Mouse (Mus musculus) CH12.LX (cell line): Measurements from ENCODE around the gene Dync2li1. TPM values are rescaled to one million over a fixed set of nuclear protein-coding genes. Genes with fewer than 3 reads are reported as not detected.

Source experiments
- DNase-seq: peaks from one replicate; pipeline ENCODE4 v3.0.0-alpha.2; 2013; ENCODE audit errors: extremely low read depth
- H3K27ac ChIP-seq: 2 replicates; pipeline ENCODE4 v1.5.1; 2012; ENCODE audit warnings: low read depth, mild to moderate bottlenecking, control low read depth, moderate library complexity; ENCODE audit not compliant: insufficient read depth
- H3K27me3 ChIP-seq: replicated peaks from 2 replicates; pipeline ENCODE3; 2012; ENCODE audit warnings: inconsistent platforms
- H3K36me3 ChIP-seq, 2 experiments: replicated peaks in 1 of 2; 2 replicates each; pipeline versions ENCODE3 to v1.6.1; 2012; ENCODE audit warnings: inconsistent platforms in 1 of 2, low read length in 1 of 2, mild to moderate bottlenecking in 1 of 2, mixed read lengths in 1 of 2, moderate library complexity in 1 of 2; ENCODE audit not compliant: control insufficient read depth in 1 of 2, insufficient read depth in 1 of 2
- H3K4me1 ChIP-seq, 2 experiments: 2 replicates each; pipeline ENCODE4 v1.6.1; 2012; ENCODE audit warnings: inconsistent platforms in 1 of 2, moderate library complexity in 1 of 2; ENCODE audit not compliant: insufficient read depth in 2 of 2, control insufficient read depth in 1 of 2
- H3K4me2 ChIP-seq: 2 replicates; pipeline ENCODE4 v1.6.1; 2012; ENCODE audit warnings: low read depth, mild to moderate bottlenecking, control low read depth; ENCODE audit not compliant: poor library complexity, insufficient read depth, severe bottlenecking
- H3K4me3 ChIP-seq, 3 experiments: fragments of 150-350 bp in 1 of 3; sonication (generic) in 1 of 3; replicated peaks in 1 of 3; 2 replicates each; pipeline versions ENCODE3 to v1.5.1; 2011 to 2012; ENCODE audit warnings: low read depth in 2 of 3, low read length in 2 of 3, mild to moderate bottlenecking in 2 of 3, moderate library complexity in 2 of 3, control low read depth in 1 of 3, improper control_type of control experiment in 1 of 3, inconsistent platforms in 1 of 3, mixed read lengths in 1 of 3; ENCODE audit not compliant: poor library complexity in 1 of 3
- H3K79me2 ChIP-seq: replicated peaks from 2 replicates; pipeline ENCODE4 v1.6.1; 2012; ENCODE audit warnings: mild to moderate bottlenecking, moderate library complexity; ENCODE audit not compliant: control insufficient read depth, poor library complexity, insufficient read depth, severe bottlenecking; ENCODE audit errors: extremely low read depth
- H3K9ac ChIP-seq: 2 replicates; pipeline ENCODE4 v1.6.1; 2012; ENCODE audit warnings: low read depth, mild to moderate bottlenecking, control low read depth, moderate library complexity; ENCODE audit not compliant: insufficient read depth
- H3K9me3 ChIP-seq: replicated peaks from 2 replicates; pipeline ENCODE3; 2012; ENCODE audit warnings: low read length, inconsistent platforms, mixed read lengths
- BHLHE40 ChIP-seq: IDR thresholded peaks from 2 replicates; pipeline ENCODE4 v1.6.1; 2011; ENCODE audit warnings: mild to moderate bottlenecking, low read depth, low read length, improper control_type of control experiment
- CTCF ChIP-seq, 2 experiments: IDR thresholded peaks in 1 of 2; conservative IDR thresholded peaks in 1 of 2; 2 replicates each; pipeline ENCODE4 v1.5.1; 2011 to 2012; ENCODE audit warnings: low read depth in 2 of 2, low read length in 2 of 2, improper control_type of control experiment in 1 of 2, inconsistent platforms in 1 of 2, mild to moderate bottlenecking in 1 of 2, moderate library complexity in 1 of 2
- E2F4 ChIP-seq: IDR thresholded peaks from 2 replicates; pipeline ENCODE4 v1.6.1; 2011; ENCODE audit warnings: low read depth, low read length, improper control_type of control experiment; ENCODE audit not compliant: insufficient replicate concordance
- EP300 ChIP-seq: IDR thresholded peaks from 2 replicates; pipeline ENCODE4 v1.6.1; 2011; ENCODE audit warnings: low read length, improper control_type of control experiment
- GABPA ChIP-seq: IDR thresholded peaks from 2 replicates; pipeline ENCODE4 v1.6.1; 2012; ENCODE audit warnings: low read depth, low read length, improper control_type of control experiment, inconsistent platforms; ENCODE audit not compliant: insufficient replicate concordance
- IRF4 ChIP-seq: IDR thresholded peaks from 2 replicates; pipeline ENCODE4 v1.6.1; 2014; ENCODE audit warnings: low read depth, mild to moderate bottlenecking, inconsistent platforms, low read length, improper control_type of control experiment
- JUN ChIP-seq: IDR thresholded peaks from 2 replicates; pipeline ENCODE4 v1.6.1; 2011; ENCODE audit warnings: low read depth, mild to moderate bottlenecking, low read length, improper control_type of control experiment, moderate library complexity; ENCODE audit not compliant: insufficient read depth
- JUND ChIP-seq: conservative IDR thresholded peaks from 2 replicates; pipeline ENCODE4 v1.6.1; 2011; ENCODE audit warnings: low read depth, low read length, improper control_type of control experiment
- KAT2A ChIP-seq: IDR thresholded peaks from 2 replicates; pipeline ENCODE4 v1.6.1; 2012; ENCODE audit warnings: low read length, improper control_type of control experiment, inconsistent platforms; ENCODE audit not compliant: insufficient replicate concordance
- MAX ChIP-seq: IDR thresholded peaks from 2 replicates; pipeline ENCODE4 v1.6.1; 2011; ENCODE audit warnings: low read length, improper control_type of control experiment
- MAZ ChIP-seq: IDR thresholded peaks from 2 replicates; pipeline ENCODE4 v1.6.1; 2012; ENCODE audit warnings: low read depth, mild to moderate bottlenecking, inconsistent platforms, low read length, improper control_type of control experiment, moderate library complexity
- MEF2A ChIP-seq: IDR thresholded peaks from 2 replicates; pipeline ENCODE4 v1.6.1; 2014; ENCODE audit warnings: low read depth, mild to moderate bottlenecking, inconsistent platforms, low read length, improper control_type of control experiment, borderline replicate concordance
- PAX5 ChIP-seq: IDR thresholded peaks from 2 replicates; pipeline ENCODE4 v1.6.1; 2012; ENCODE audit warnings: low read length, inconsistent platforms, mixed read lengths
- POLR2A ChIP-seq: IDR thresholded peaks from 2 replicates; pipeline ENCODE4 v1.6.1; 2011; ENCODE audit warnings: low read depth, mild to moderate bottlenecking, improper control_type of control experiment, low read length
- RCOR1 ChIP-seq: conservative IDR thresholded peaks from 2 replicates; pipeline ENCODE4 v1.6.1; 2012; ENCODE audit warnings: low read depth, mild to moderate bottlenecking, inconsistent platforms, low read length, improper control_type of control experiment
- SIN3A ChIP-seq: IDR thresholded peaks from 2 replicates; pipeline ENCODE4 v1.6.1; 2012; ENCODE audit warnings: low read length, improper control_type of control experiment, inconsistent platforms
- USF1 ChIP-seq: IDR thresholded peaks from 2 replicates; pipeline ENCODE4 v1.6.1; 2014; ENCODE audit warnings: low read depth, mild to moderate bottlenecking, inconsistent platforms, low read length, improper control_type of control experiment
- USF2 ChIP-seq: conservative IDR thresholded peaks from 2 replicates; pipeline ENCODE4 v1.6.1; 2011; ENCODE audit warnings: low read depth, low read length, improper control_type of control experiment
- ZC3H11A ChIP-seq: IDR thresholded peaks from 2 replicates; pipeline ENCODE4 v1.6.1; 2012; ENCODE audit warnings: low read depth, mild to moderate bottlenecking, inconsistent platforms, low read length, improper control_type of control experiment
- ZKSCAN1 ChIP-seq: IDR thresholded peaks from 2 replicates; pipeline ENCODE4 v1.6.1; 2012; ENCODE audit warnings: low read depth, inconsistent platforms, low read length, improper control_type of control experiment, borderline replicate concordance
- dilution Hi-C: fragments of 300-500 bp; cut with MboI; formaldehyde crosslinking; loops from 2 replicates; pipeline ENCODE4 v1.14.3; 2020; ENCODE audit warnings: low sequenced_read_pairs; ENCODE audit not compliant: extremely low pct_unique_long_range_greater_than_20kb, extremely low pct_ligation_motif_present
- in situ Hi-C: fragments of 300-500 bp; cut with MboI; formaldehyde crosslinking; loops from 3 replicates; pipeline ENCODE4 v1.14.3; 2019; ENCODE audit warnings: low sequenced_read_pairs, low pct_ligation_motif_present, low pct_unique_long_range_greater_than_20kb, mixed read lengths
- polyA plus RNA-seq: library from polyadenylated mRNA; unstranded; fragments of >175 nt; gene quantifications from 2 replicates; pipeline ENCODE4 v1.2.1, GENCODE M21; 2012; ENCODE audit warnings: low read depth; ENCODE audit not compliant: insufficient read length
- total RNA-seq, 2 experiments: library from RNA; depleted of rRNA; stranded (reverse); fragments of 300-350 nt in 1 of 2; fragments of >200 nt in 1 of 2; gene quantifications; 2 replicates each; pipeline ENCODE4 v1.2.3; 2012 to 2014

Gene Dync2li1
- total and polyA plus RNA-seq, 3 experiments = 7.6 to 12.3 (median 11.7) TPM

GRCm38 (mm10) chr17:84603202-84603627, 23.1 kb upstream of the Dync2li1 start:
- DNase-seq = no peak
- Histone ChIP-seq H3K36me3 (peaks cover 0 to 2% of the 10 kb centered on the region in 2 experiments), H3K4me3 (no peak overlapping the region), H3K9ac (no peak overlapping the region), H3K9me3 (no peaks in the 10 kb centered on the region), H3K4me1 (peaks cover 11 to 18% of the 10 kb centered on the region in 2 experiments), H3K79me2 (no peaks in the 10 kb centered on the region)
- dilution Hi-C loops = no loop called here
- no peak for TF ChIP-seq KAT2A
- 0 out of 2 replicates have a peak, but pooled peaks have one; percentile 33 for TF ChIP-seq MEF2A
- TF ChIP-seq, all 38 proteins: peak for 1
- Histone ChIP-seq H3K4me2 (no peak overlapping the region), H3K27me3 (no peaks in the 10 kb centered on the region), H3K27ac (no peak overlapping the region)
- in situ Hi-C loops = no loop called here

- Histone ChIP-seq H3K9ac (no peak overlapping the region), H3K79me2 (no peaks in the 10 kb centered on the region), H3K36me3 (peaks cover 0 to 2% of the 10 kb centered on the region in 2 experiments), H3K4me2 (no peak overlapping the region), H3K4me3 (no peak overlapping the region), H3K27ac (no peak overlapping the region), H3K9me3 (no peaks in the 10 kb centered on the region), H3K4me1 (peaks cover 15 to 25% of the 10 kb centered on the region in 2 experiments), H3K27me3 (no peaks in the 10 kb centered on the region)
- in situ Hi-C loops (no loop called here), dilution Hi-C loops (no loop called here)
- no peak for DNase-seq
- no peak for TF ChIP-seq MAX
- no peak for TF ChIP-seq ZC3H11A
- TF ChIP-seq BHLHE40 = no peak
- TF ChIP-seq POLR2A = no peak
- no peak for TF ChIP-seq IRF4
- no peak for TF ChIP-seq MAZ
- TF ChIP-seq USF2 = no peak
- no peak for TF ChIP-seq SIN3A
These were observed 22.4 kb upstream of the Dync2li1 start for GRCm38 (mm10) chr17:84603709-84604420.

GRCm38 (mm10) chr17:84606976-84607375, 19.3 kb upstream of the Dync2li1 start:
- Histone ChIP-seq H3K4me3 (peak overlapping the region in 1 of 3 experiments; percentile 39), H3K4me1 (peaks cover 20 to 54% of the 10 kb centered on the region in 2 experiments), H3K9ac (no peak overlapping the region), H3K4me2 (peak overlapping the region; percentile 18; the same call in 1 of the 2 replicates), H3K79me2 (no peaks in the 10 kb centered on the region), H3K36me3 (peaks cover 0 to 2% of the 10 kb centered on the region in 2 experiments), H3K27me3 (no peaks in the 10 kb centered on the region), H3K9me3 (no peaks in the 10 kb centered on the region), H3K27ac (peak overlapping the region; percentile 55)
- TF ChIP-seq PAX5 (no peak), USF1 (no peak), ZKSCAN1 (no peak), SIN3A (no peak), JUN (no peak), MEF2A (no peak), JUND (no peak), E2F4 (no peak), CTCF (conservative IDR thresholded peaks at IDR 0.05 in 1 of 2, IDR thresholded peaks at IDR 0.05 in 1 of 2; ENCODE audit: low read depth in 2 of 2, low read length in 2 of 2) (no peak), MAZ (no peak), EP300 (no peak), GABPA (no peak), RCOR1 (no peak), ZC3H11A (no peak), USF2 (no peak)
- in situ Hi-C loops (loop anchor here (5.0 kb wide), 1 partner anchor 55 kb away; no protein-coding TSS in a partner anchor), dilution Hi-C loops (no loop called here)
- no peak for DNase-seq
